Mouse (Mus musculus): ENCODE measurements around the gene Cyp2a4. TPM values are rescaled to one million over a fixed set of nuclear protein-coding genes. Genes with fewer than 3 reads are reported as not detected.
"Not testable (repeated sequence)": the region's sequence is repeated elsewhere in the genome, so short reads cannot be mapped to it uniquely, and the experiment has no call there.

Cyp2a4 gene
- not detected in 2 replicates for polyA plus RNA-seq (2015; fragmentation: Nextera tagmentation; extraction: Ambion mirVana)

GRCm38 (mm10) chr7:26306926-26307325, at the start of gene Cyp2a4:
TSS of gene Cyp2a4 (plus strand) at chr7:26307169.
- H3K27ac ChIP-seq; ATAC-seq (ENCODE audit: low FRiP score); H3K4me1 ChIP-seq (replicated peaks); H3K4me2 ChIP-seq; H3K36me3 ChIP-seq; H3K4me3 ChIP-seq; H3K27me3 ChIP-seq; H3K9ac ChIP-seq: not testable (repeated sequence)
- 59% methylated on average over 2 of the region's 2 CpGs for WGBS
- H3K9me3 ChIP-seq: peaks cover 11% of the 10 kb centered on the region

- not testable (repeated sequence) for ATAC-seq (ENCODE audit: low FRiP score); H3K27me3 ChIP-seq; H3K27ac ChIP-seq; H3K9me3 ChIP-seq; H3K4me1 ChIP-seq (replicated peaks); H3K36me3 ChIP-seq; H3K4me2 ChIP-seq; H3K9ac ChIP-seq; H3K4me3 ChIP-seq
- 83% methylated on average over 1 of the region's 1 CpGs for WGBS
Observed at GRCm38 (mm10) chr7:26260034-26260433, 46.9 kb upstream of the Cyp2a4 start, which contains the start of gene Vmn1r184. TSS of gene Vmn1r184 (plus strand) at chr7:26260334.

- H3K4me2 ChIP-seq; H3K36me3 ChIP-seq; ATAC-seq (ENCODE audit: low FRiP score); H3K27me3 ChIP-seq; H3K4me1 ChIP-seq (replicated peaks); H3K27ac ChIP-seq; H3K9ac ChIP-seq; H3K4me3 ChIP-seq: not testable (repeated sequence)
- 88% methylated on average over 8 of the region's 8 CpGs for WGBS
- H3K9me3 ChIP-seq: peaks cover 11% of the 10 kb centered on the region
Observed at GRCm38 (mm10) chr7:26303429-26304166, 3.4 kb upstream of the Cyp2a4 start.

GRCm38 (mm10) chr7:26311786-26312185, 4.8 kb downstream of the Cyp2a4 start:
- WGBS: 87% methylated on average over 4 of the region's 4 CpGs
- ATAC-seq (ENCODE audit: low FRiP score); H3K4me2 ChIP-seq; H3K9ac ChIP-seq; H3K36me3 ChIP-seq; H3K27me3 ChIP-seq; H3K4me1 ChIP-seq (replicated peaks); H3K4me3 ChIP-seq; H3K27ac ChIP-seq: not testable (repeated sequence)
- H3K9me3 ChIP-seq: peaks cover 18% of the 10 kb centered on the region

- WGBS: 93% methylated on average over 2 of the region's 2 CpGs
- H3K4me1 ChIP-seq (replicated peaks); H3K27ac ChIP-seq; H3K9ac ChIP-seq; H3K4me3 ChIP-seq; H3K36me3 ChIP-seq; H3K4me2 ChIP-seq; H3K27me3 ChIP-seq; ATAC-seq (ENCODE audit: low FRiP score): not testable (repeated sequence)
- peaks cover 23% of the 10 kb centered on the region; the same call in 1 of the 2 replicates for H3K9me3 ChIP-seq
Observed at GRCm38 (mm10) chr7:26315194-26315593, 8.2 kb downstream of the Cyp2a4 start.

GRCm38 (mm10) chr7:26315809-26316208, 8.8 kb downstream of the Cyp2a4 start:
- H3K36me3 ChIP-seq; H3K27me3 ChIP-seq; H3K4me2 ChIP-seq; H3K4me1 ChIP-seq (replicated peaks); H3K27ac ChIP-seq; H3K9ac ChIP-seq; ATAC-seq (ENCODE audit: low FRiP score); H3K4me3 ChIP-seq: not testable (repeated sequence)
- WGBS: 81% methylated on average over 4 of the region's 4 CpGs
- H3K9me3 ChIP-seq: peaks cover 23% of the 10 kb centered on the region; the same call in 1 of the 2 replicates

GRCm38 (mm10) chr7:26320361-26320760, 13.4 kb downstream of the Cyp2a4 start:
- not testable (repeated sequence) for ATAC-seq (ENCODE audit: low FRiP score); H3K27ac ChIP-seq; H3K9ac ChIP-seq; H3K4me3 ChIP-seq; H3K36me3 ChIP-seq; H3K4me1 ChIP-seq (replicated peaks); H3K27me3 ChIP-seq; H3K4me2 ChIP-seq
- H3K9me3 ChIP-seq: peaks cover 13% of the 10 kb centered on the region; the same call in 1 of the 2 replicates
- WGBS: 83% methylated on average over 3 of the region's 3 CpGs

GRCm38 (mm10) chr7:26350177-26350576, 43.2 kb downstream of the Cyp2a4 start:
- not testable (repeated sequence) for H3K4me1 ChIP-seq (replicated peaks); H3K36me3 ChIP-seq; H3K9ac ChIP-seq; H3K4me2 ChIP-seq; H3K27me3 ChIP-seq; H3K27ac ChIP-seq; ATAC-seq (ENCODE audit: low FRiP score); H3K4me3 ChIP-seq
- H3K9me3 ChIP-seq: peaks cover 12% of the 10 kb centered on the region

GRCm38 (mm10) chr7:26352258-26352657, 45.3 kb downstream of the Cyp2a4 start:
- not testable (repeated sequence) for H3K27me3 ChIP-seq; H3K4me3 ChIP-seq; H3K4me2 ChIP-seq; H3K36me3 ChIP-seq; H3K4me1 ChIP-seq (replicated peaks); ATAC-seq (ENCODE audit: low FRiP score); H3K27ac ChIP-seq; H3K9me3 ChIP-seq; H3K9ac ChIP-seq
- WGBS: 89% methylated on average over 2 of the region's 3 CpGs

GRCm38 (mm10) chr7:26356719-26357118, 49.8 kb downstream of the Cyp2a4 start:
- H3K36me3 ChIP-seq; H3K27ac ChIP-seq; H3K4me2 ChIP-seq; H3K27me3 ChIP-seq; H3K4me1 ChIP-seq (replicated peaks); H3K4me3 ChIP-seq; H3K9ac ChIP-seq; H3K9me3 ChIP-seq; ATAC-seq (ENCODE audit: low FRiP score): not testable (repeated sequence)
- WGBS: 91% methylated on average over 6 of the region's 6 CpGs

Other genes starting within 250 kb of the Cyp2a4 start
- gene Cyp2b13, start 245.7 kb upstream of the Cyp2a4 start, polyA plus RNA-seq (2015; fragmentation: Nextera tagmentation; extraction: Ambion mirVana): not detected in 2 replicates
- not detected in 2 replicates for gene Cyp2b9, start 133.8 kb upstream of the Cyp2a4 start, polyA plus RNA-seq (2015; fragmentation: Nextera tagmentation; extraction: Ambion mirVana)
- gene Vmn1r184, start 46.8 kb upstream of the Cyp2a4 start, polyA plus RNA-seq (2015; fragmentation: Nextera tagmentation; extraction: Ambion mirVana): not detected in 2 replicates
- gene Nlrp9c, start 96.5 kb downstream of the Cyp2a4 start, polyA plus RNA-seq (2015; fragmentation: Nextera tagmentation; extraction: Ambion mirVana): not detected in 2 replicates
- not detected in 2 replicates for gene Nlrp4a, start 127.9 kb downstream of the Cyp2a4 start, polyA plus RNA-seq (2015; fragmentation: Nextera tagmentation; extraction: Ambion mirVana)
- gene Nlrp9a, start 227.9 kb downstream of the Cyp2a4 start, polyA plus RNA-seq (2015; fragmentation: Nextera tagmentation; extraction: Ambion mirVana): not detected in 2 replicates